Mouse (Mus musculus) midbrain, embryonic 16.5 days (tissue): ENCODE measurements around the gene Iqca. TPM values are rescaled to one million over a fixed set of nuclear protein-coding genes. Genes with fewer than 3 reads are reported as not detected.

Experiments used
- ATAC-seq: fragments of 200-750 bp; cut with Nextera tagmentation; 2 replicates; pipeline ENCODE4 v1.8.0; 2017; ENCODE audit warnings: moderate TSS enrichment
- H3K27ac ChIP-seq: fragments of 300-500 bp; sonication (generic); 2 replicates; pipeline ENCODE4 v1.5.1; 2014; ENCODE audit warnings: mild to moderate bottlenecking, low read length, mixed read lengths
- H3K27me3 ChIP-seq: fragments of 300-500 bp; sonication (generic); 2 replicates; pipeline ENCODE4 v1.6.1; 2014; ENCODE audit warnings: low read depth, low read length, mixed read lengths; ENCODE audit not compliant: control insufficient read depth, insufficient read depth
- H3K36me3 ChIP-seq: fragments of 300-500 bp; sonication (generic); 2 replicates; pipeline ENCODE4 v1.6.1; 2014; ENCODE audit warnings: mild to moderate bottlenecking, low read length, moderate library complexity, mixed read lengths; ENCODE audit not compliant: control insufficient read depth, insufficient read depth
- H3K4me1 ChIP-seq: fragments of 300-500 bp; sonication (generic); 2 replicates; pipeline ENCODE4 v1.6.1; 2014; ENCODE audit warnings: mild to moderate bottlenecking, low read length, mixed read lengths; ENCODE audit not compliant: control insufficient read depth, insufficient read depth
- H3K4me2 ChIP-seq: fragments of 300-500 bp; sonication (generic); 2 replicates; pipeline ENCODE4 v1.6.1; 2014; ENCODE audit warnings: mild to moderate bottlenecking, low read length, mixed read lengths
- H3K4me3 ChIP-seq: fragments of 300-500 bp; sonication (generic); 2 replicates; pipeline ENCODE4 v1.5.1; 2014; ENCODE audit warnings: low read depth, mild to moderate bottlenecking, low read length, moderate library complexity, mixed read lengths
- H3K9ac ChIP-seq: fragments of 300-500 bp; sonication (generic); 2 replicates; pipeline ENCODE4 v1.6.1; 2014; ENCODE audit warnings: low read depth, low read length, mixed read lengths
- H3K9me3 ChIP-seq: fragments of 300-500 bp; sonication (generic); replicated peaks from 2 replicates; pipeline ENCODE4 v1.6.1; 2014; ENCODE audit warnings: mild to moderate bottlenecking, low read length, mixed read lengths; ENCODE audit not compliant: control insufficient read depth, poor library complexity, severe bottlenecking
- WGBS: fragments of 180-500 bp; shearing (Covaris S2); extraction: QIAGEN DNeasy Blood & Tissue Kit; methylation state at CpG from one replicate; pipeline ENCODE4 v1.1.7; 2014; 5-methylcytosine and 5-hydroxymethylcytosine counted together
- polyA plus RNA-seq: library from polyadenylated mRNA; unstranded; fragments of >200 nt; fragmentation: Nextera tagmentation; extraction: Ambion mirVana; gene quantifications from 2 replicates; pipeline ENCODE4 v1.2.1, GENCODE M21; 2015

The Iqca gene
- polyA plus RNA-seq, 1 experiment from 2014 or later = 0.85 TPM

GRCm38 (mm10) chr1:90117207-90117606 lies 36.0 kb downstream of the Iqca start:
- WGBS = 89% methylated on average over 7 of the region's 7 CpGs
- no peaks in the 10 kb centered on the region for H3K4me1 ChIP-seq
- no peak overlapping the region for H3K4me2 ChIP-seq
- ATAC-seq = no peak
- no peaks in the 10 kb centered on the region for H3K27me3 ChIP-seq
- H3K9ac ChIP-seq = no peak overlapping the region
- H3K27ac ChIP-seq = no peak overlapping the region
- H3K4me3 ChIP-seq = no peak overlapping the region
- no peaks in the 10 kb centered on the region for H3K36me3 ChIP-seq
- no peaks in the 10 kb centered on the region for H3K9me3 ChIP-seq

GRCm38 (mm10) chr1:90114586-90114985 lies 38.6 kb downstream of the Iqca start:
- 85% methylated on average over 5 of the region's 5 CpGs for WGBS
- H3K4me2 ChIP-seq = no peak overlapping the region
- H3K9ac ChIP-seq = no peak overlapping the region
- no peaks in the 10 kb centered on the region for H3K9me3 ChIP-seq
- H3K27ac ChIP-seq = no peak overlapping the region
- H3K4me1 ChIP-seq = no peaks in the 10 kb centered on the region
- H3K4me3 ChIP-seq = no peak overlapping the region
- H3K27me3 ChIP-seq = no peaks in the 10 kb centered on the region
- H3K36me3 ChIP-seq = no peaks in the 10 kb centered on the region
- no peak for ATAC-seq

GRCm38 (mm10) chr1:90113655-90114244 lies 39.5 kb downstream of the Iqca start:
- Histone ChIP-seq H3K27ac (no peak overlapping the region), H3K9ac (no peak overlapping the region)
- no peak for ATAC-seq

GRCm38 (mm10) chr1:90112669-90113068 lies 40.5 kb downstream of the Iqca start:
- Histone ChIP-seq H3K9ac (no peak overlapping the region), H3K4me2 (no peak overlapping the region), H3K4me1 (no peaks in the 10 kb centered on the region), H3K36me3 (no peaks in the 10 kb centered on the region), H3K27me3 (no peaks in the 10 kb centered on the region), H3K27ac (no peak overlapping the region), H3K4me3 (no peak overlapping the region), H3K9me3 (no peaks in the 10 kb centered on the region)
- ATAC-seq = no peak
- 90% methylated on average over 2 of the region's 2 CpGs for WGBS

More at GRCm38 (mm10) chr1:90113655-90114244, 39.5 kb downstream of the Iqca start:
- no peaks in the 10 kb centered on the region for H3K27me3 ChIP-seq
- no peak overlapping the region for H3K4me2 ChIP-seq
- WGBS = 89% methylated on average over 6 of the region's 6 CpGs
- H3K4me1 ChIP-seq = no peaks in the 10 kb centered on the region
- no peaks in the 10 kb centered on the region for H3K36me3 ChIP-seq
- no peak overlapping the region for H3K4me3 ChIP-seq
- H3K9me3 ChIP-seq = no peaks in the 10 kb centered on the region

- ATAC-seq = no peak
- 64% methylated on average over 2 of the region's 2 CpGs for WGBS
- H3K27me3 ChIP-seq = no peaks in the 10 kb centered on the region
- H3K36me3 ChIP-seq = no peaks in the 10 kb centered on the region
- H3K9me3 ChIP-seq = no peaks in the 10 kb centered on the region
- no peak overlapping the region for H3K4me2 ChIP-seq
- no peak overlapping the region for H3K27ac ChIP-seq
- H3K4me3 ChIP-seq = no peak overlapping the region
- H3K4me1 ChIP-seq = no peaks in the 10 kb centered on the region
- no peak overlapping the region for H3K9ac ChIP-seq
Measured at GRCm38 (mm10) chr1:90111198-90111839, 41.9 kb downstream of the Iqca start.

GRCm38 (mm10) chr1:90103896-90104487 lies 49.2 kb downstream of the Iqca start:
- no peaks in the 10 kb centered on the region for H3K4me1 ChIP-seq
- H3K9ac ChIP-seq = no peak overlapping the region
- no peak overlapping the region for H3K4me2 ChIP-seq
- ATAC-seq = no peak
- no peaks in the 10 kb centered on the region for H3K27me3 ChIP-seq
- H3K36me3 ChIP-seq = no peaks in the 10 kb centered on the region
- no peaks in the 10 kb centered on the region for H3K9me3 ChIP-seq
- 72% methylated on average over 8 of the region's 8 CpGs for WGBS
- H3K4me3 ChIP-seq = no peak overlapping the region
- H3K27ac ChIP-seq = no peak overlapping the region

- WGBS = 71% methylated on average over 10 of the region's 10 CpGs
- no peak overlapping the region for H3K4me2 ChIP-seq
- no peak overlapping the region for H3K4me3 ChIP-seq
- no peaks in the 10 kb centered on the region for H3K9me3 ChIP-seq
- H3K9ac ChIP-seq = no peak overlapping the region
- no peak for ATAC-seq
- H3K27ac ChIP-seq = no peak overlapping the region
- H3K36me3 ChIP-seq = no peaks in the 10 kb centered on the region
- no peaks in the 10 kb centered on the region for H3K27me3 ChIP-seq
- no peaks in the 10 kb centered on the region for H3K4me1 ChIP-seq
Measured at GRCm38 (mm10) chr1:90100360-90101232, 52.6 kb downstream of the Iqca start.

GRCm38 (mm10) chr1:90092816-90093493 lies 60.2 kb downstream of the Iqca start:
- WGBS = 86% methylated on average over 10 of the region's 10 CpGs
- Histone ChIP-seq H3K4me1 (no peaks in the 10 kb centered on the region), H3K36me3 (no peaks in the 10 kb centered on the region), H3K4me2 (no peak overlapping the region), H3K27me3 (no peaks in the 10 kb centered on the region), H3K27ac (no peak overlapping the region), H3K9me3 (peaks cover 5% of the 10 kb centered on the region; the same call in 1 of the 2 replicates), H3K4me3 (no peak overlapping the region), H3K9ac (no peak overlapping the region)
- no peak for ATAC-seq
